Mouse (Mus musculus) liver, postnatal 0 days (tissue): ENCODE measurements around the gene Ndufa12. TPM values are rescaled to one million over a fixed set of nuclear protein-coding genes. Genes with fewer than 3 reads are reported as not detected.
A peak's percentile ranks its signal among the peaks of the same experiment; 100 is the strongest.

Experiments used
- ATAC-seq: fragments of 200-750 bp; cut with Nextera tagmentation; 2 replicates; pipeline ENCODE4 v1.8.0; 2017; ENCODE audit warnings: mild to moderate bottlenecking, moderate library complexity
- DNase-seq: peaks from one replicate; pipeline ENCODE4 v3.0.0-alpha.2; 2016
- H3K27ac ChIP-seq: fragments of 300-500 bp; sonication (generic); 2 replicates; pipeline ENCODE4 v1.5.1; 2014; ENCODE audit warnings: antibody characterized with exemption, moderate library complexity, mild to moderate bottlenecking, low read depth
- H3K27me3 ChIP-seq: fragments of 300-500 bp; sonication (generic); 2 replicates; pipeline ENCODE4 v1.6.1; 2014; ENCODE audit warnings: low read length, control low read depth, mixed read lengths; ENCODE audit not compliant: insufficient read depth
- H3K36me3 ChIP-seq: fragments of 300-500 bp; sonication (generic); replicated peaks from 2 replicates; pipeline ENCODE4 v1.6.1; 2014; ENCODE audit warnings: mild to moderate bottlenecking, control low read depth, low read length, moderate library complexity, mixed read lengths; ENCODE audit not compliant: insufficient read depth
- H3K4me1 ChIP-seq: fragments of 300-500 bp; sonication (generic); 2 replicates; pipeline ENCODE4 v1.6.1; 2014; ENCODE audit warnings: antibody characterized with exemption, mild to moderate bottlenecking, control low read depth; ENCODE audit not compliant: insufficient read depth
- H3K4me2 ChIP-seq: fragments of 300-500 bp; sonication (generic); 2 replicates; pipeline ENCODE4 v1.6.1; 2014; ENCODE audit warnings: low read depth, mild to moderate bottlenecking, low read length, moderate library complexity, mixed read lengths
- H3K4me3 ChIP-seq: fragments of 300-500 bp; sonication (generic); 2 replicates; pipeline ENCODE4 v1.5.1; 2014; ENCODE audit warnings: low read depth, low read length
- H3K9ac ChIP-seq: fragments of 300-500 bp; sonication (generic); replicated peaks from 2 replicates; pipeline ENCODE4 v1.6.1; 2014; ENCODE audit warnings: mild to moderate bottlenecking, moderate library complexity
- H3K9me3 ChIP-seq: fragments of 300-500 bp; sonication (generic); 2 replicates; pipeline ENCODE4 v1.6.1; 2016; ENCODE audit warnings: mild to moderate bottlenecking, control low read depth, low read length, mixed read lengths
- CTCF ChIP-seq: sonication (generic); IDR thresholded peaks from 2 replicates; pipeline ENCODE4 v1.5.1; 2016; ENCODE audit warnings: antibody characterized with exemption, low read depth
- EP300 ChIP-seq: IDR thresholded peaks from 2 replicates; pipeline ENCODE4 v1.6.1; 2016; ENCODE audit warnings: antibody characterized with exemption, low read depth, mild to moderate bottlenecking
- WGBS: fragments of 180-500 bp; shearing (Covaris S2); extraction: QIAGEN DNeasy Blood & Tissue Kit; methylation state at CpG from one replicate; pipeline ENCODE4 v1.1.7; 2014; ENCODE audit not compliant: insufficient replicate concordance; 5-methylcytosine and 5-hydroxymethylcytosine counted together
- polyA plus RNA-seq: library from polyadenylated mRNA; unstranded; fragments of >200 nt; fragmentation: Nextera tagmentation; extraction: Ambion mirVana; gene quantifications from 2 replicates; pipeline ENCODE4 v1.2.1, GENCODE M21; 2015

Gene Ndufa12
- polyA plus RNA-seq, 1 experiment from 2014 or later = 312 TPM

GRCm38 (mm10) chr10:94225026-94225750 lies 26.7 kb downstream of the Ndufa12 start:
- peak; percentile 44; the same call in 1 of the 2 replicates for TF ChIP-seq CTCF
- no peak for TF ChIP-seq EP300
- H3K4me3 ChIP-seq = no peak overlapping the region
- H3K36me3 ChIP-seq = peaks cover 5% of the 10 kb centered on the region
- 76% methylated on average over 6 of the region's 6 CpGs for WGBS
- H3K27ac ChIP-seq = no peak overlapping the region
- H3K9me3 ChIP-seq = no peaks in the 10 kb centered on the region
- H3K27me3 ChIP-seq = no peaks in the 10 kb centered on the region
- DNase-seq (no peak), ATAC-seq (no peak)
- H3K9ac ChIP-seq = no peak overlapping the region
- no peaks in the 10 kb centered on the region for H3K4me1 ChIP-seq
- no peak overlapping the region for H3K4me2 ChIP-seq

DNA sequence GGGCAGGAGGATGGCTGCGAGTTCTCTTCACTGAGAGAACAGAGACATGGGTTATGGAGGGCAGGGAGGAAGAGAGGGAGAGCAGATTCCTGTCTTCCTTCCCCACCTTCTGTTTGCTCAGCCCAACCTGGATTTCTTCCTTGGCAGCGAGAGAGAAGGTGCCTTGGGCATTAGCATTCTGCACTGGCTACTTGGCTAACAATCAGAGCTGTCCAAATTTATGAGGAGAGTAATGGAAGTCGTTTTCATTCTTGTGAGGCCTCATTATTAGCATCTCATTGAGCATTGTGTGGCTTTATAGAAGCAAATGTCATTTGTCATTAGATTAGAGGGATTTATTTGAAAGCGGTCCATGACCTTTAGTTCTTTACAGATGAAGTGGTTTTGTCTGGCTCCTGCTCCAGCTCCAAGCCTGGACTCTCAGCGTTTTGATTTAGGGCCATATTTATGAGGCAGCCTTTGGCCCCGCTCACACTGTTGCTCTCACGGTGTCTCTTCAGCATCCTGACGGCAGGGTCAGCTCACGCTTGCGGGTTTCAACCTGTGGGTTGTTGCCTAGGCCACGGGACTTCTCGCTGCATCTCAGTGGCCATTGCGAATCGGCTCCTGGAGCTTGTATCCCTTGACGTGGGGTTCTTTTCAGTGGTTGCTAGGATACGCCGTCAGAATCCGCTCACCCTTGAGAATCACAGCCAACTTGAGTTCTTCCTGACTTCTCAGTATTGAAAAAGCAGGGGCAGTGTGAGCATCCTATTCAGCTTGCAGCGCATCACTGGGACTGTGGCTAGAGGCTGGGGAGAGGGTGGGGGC lies 31.9 kb downstream of the Ndufa12 start:
- Histone ChIP-seq H3K27me3 (no peaks in the 10 kb centered on the region), H3K4me3 (no peak overlapping the region), H3K9me3 (no peaks in the 10 kb centered on the region), H3K4me2 (no peak overlapping the region), H3K4me1 (no peaks in the 10 kb centered on the region), H3K27ac (no peak overlapping the region), H3K9ac (no peak overlapping the region), H3K36me3 (no peaks in the 10 kb centered on the region)
- ATAC-seq = no peak
- DNase-seq = no peak
- 73% methylated on average over 19 of the region's 19 CpGs for WGBS
- no peak for TF ChIP-seq EP300
- TF ChIP-seq CTCF = no peak

GRCm38 (mm10) chr10:94231025-94231424 lies 32.5 kb downstream of the Ndufa12 start:
- Histone ChIP-seq H3K9ac (no peak overlapping the region), H3K36me3 (no peaks in the 10 kb centered on the region), H3K27ac (no peak overlapping the region), H3K9me3 (no peaks in the 10 kb centered on the region), H3K4me1 (no peaks in the 10 kb centered on the region), H3K4me3 (no peak overlapping the region), H3K4me2 (no peak overlapping the region), H3K27me3 (no peaks in the 10 kb centered on the region)
- no peak for DNase-seq
- ATAC-seq = no peak
- 78% methylated on average over 6 of the region's 6 CpGs for WGBS
- TF ChIP-seq CTCF = no peak
- TF ChIP-seq EP300 = no peak

GRCm38 (mm10) chr10:94235200-94235599 lies 36.7 kb downstream of the Ndufa12 start:
- no peak overlapping the region for H3K4me3 ChIP-seq
- no peaks in the 10 kb centered on the region for H3K27me3 ChIP-seq
- no peak overlapping the region for H3K27ac ChIP-seq
- H3K9ac ChIP-seq = no peak overlapping the region
- H3K36me3 ChIP-seq = no peaks in the 10 kb centered on the region
- 36% methylated on average over 4 of the region's 4 CpGs for WGBS
- ATAC-seq (no peak), DNase-seq (no peak)
- no peaks in the 10 kb centered on the region for H3K4me1 ChIP-seq
- TF ChIP-seq EP300 = no peak
- TF ChIP-seq CTCF = no peak
- H3K4me2 ChIP-seq = no peak overlapping the region
- H3K9me3 ChIP-seq = no peaks in the 10 kb centered on the region

GRCm38 (mm10) chr10:94241346-94241745 lies 42.8 kb downstream of the Ndufa12 start:
- no peak overlapping the region for H3K4me3 ChIP-seq
- WGBS = 72% methylated on average over 2 of the region's 2 CpGs
- no peak overlapping the region for H3K27ac ChIP-seq
- no peak overlapping the region for H3K9ac ChIP-seq
- ATAC-seq (no peak), DNase-seq (no peak)
- no peaks in the 10 kb centered on the region for H3K27me3 ChIP-seq
- no peaks in the 10 kb centered on the region for H3K36me3 ChIP-seq
- no peak for TF ChIP-seq CTCF
- TF ChIP-seq EP300 = no peak
- no peaks in the 10 kb centered on the region for H3K9me3 ChIP-seq
- H3K4me2 ChIP-seq = no peak overlapping the region
- H3K4me1 ChIP-seq = no peaks in the 10 kb centered on the region

DNA sequence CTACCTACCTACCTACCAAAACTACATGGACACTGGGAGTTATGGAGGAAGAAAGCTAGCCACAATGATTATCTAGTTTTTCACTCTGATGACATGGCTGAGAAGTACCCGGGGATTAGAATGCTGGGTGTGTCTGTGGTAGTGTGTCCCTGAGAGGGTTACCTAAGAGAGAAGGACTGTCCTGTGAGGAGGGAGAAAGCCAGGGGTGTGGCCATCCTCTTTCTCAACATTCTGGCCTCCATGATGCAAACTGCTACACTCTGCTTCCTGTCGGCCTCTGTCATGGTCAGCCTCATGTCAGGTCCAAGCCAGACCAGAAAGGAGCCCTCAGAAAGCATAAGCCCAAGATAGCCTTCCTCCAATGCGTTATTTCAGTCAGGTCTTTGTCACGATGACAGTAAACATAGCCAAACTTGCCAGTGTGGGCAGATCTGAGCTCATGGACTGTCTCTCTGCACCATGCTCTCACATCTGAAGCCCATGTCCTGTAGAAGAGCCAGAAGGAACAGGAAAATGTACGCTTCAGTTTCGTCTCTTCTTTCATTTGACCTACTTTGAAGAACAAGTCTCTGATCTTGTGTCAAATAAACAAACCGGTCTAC lies 49.3 kb downstream of the Ndufa12 start:
- Histone ChIP-seq H3K9me3 (peaks cover 3% of the 10 kb centered on the region; the same call in 1 of the 2 replicates), H3K4me3 (no peak overlapping the region), H3K4me2 (no peak overlapping the region), H3K36me3 (no peaks in the 10 kb centered on the region), H3K27me3 (no peaks in the 10 kb centered on the region), H3K4me1 (peaks cover 9% of the 10 kb centered on the region), H3K27ac (no peak overlapping the region), H3K9ac (no peak overlapping the region)
- ATAC-seq (no peak), DNase-seq (no peak)
- 82% methylated on average over 7 of the region's 7 CpGs for WGBS
- no peak for TF ChIP-seq CTCF
- no peak for TF ChIP-seq EP300
